Mouse (Mus musculus) effector memory CD4-positive, alpha-beta T cell, adult 5 months (primary cell): ENCODE results near the gene Lifr. TPM values are rescaled to one million over a fixed set of nuclear protein-coding genes. Genes with fewer than 3 reads are reported as not detected.

Experiments used
- polyA plus RNA-seq: library from polyadenylated mRNA; unstranded; fragments of 100-300 nt; shearing (Covaris generic); gene quantifications from one replicate; pipeline ENCODE4 v1.2.1, GENCODE M21; 2017

The Lifr gene
- polyA plus RNA-seq: not detected

DNA sequence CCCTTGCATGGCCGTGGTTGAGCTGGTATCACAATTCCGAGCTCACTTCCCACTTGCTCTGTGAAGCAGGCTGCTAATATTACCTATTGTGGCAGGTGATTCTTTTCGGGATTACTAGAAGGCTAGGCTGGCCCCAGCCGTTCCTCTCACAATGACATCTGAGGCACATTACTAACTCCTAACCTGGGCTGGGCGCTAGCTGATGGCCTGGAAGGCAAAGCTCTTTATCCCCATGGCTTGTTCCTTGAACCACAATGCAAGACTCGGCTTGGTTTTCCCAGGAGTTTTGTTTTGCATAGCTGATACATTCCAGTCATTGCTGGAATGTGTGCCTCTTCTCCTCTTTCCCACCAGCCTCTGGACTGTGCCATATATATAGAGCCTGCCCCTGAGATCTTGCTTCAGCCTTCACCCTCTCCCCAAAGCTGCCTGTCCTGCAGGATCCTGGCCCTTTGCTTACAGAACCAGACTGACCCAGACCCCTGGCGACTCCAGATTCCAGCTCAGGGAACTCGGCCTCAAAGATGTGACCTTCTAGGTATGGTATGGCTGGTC is at the start of gene Lifr:
TSS of gene Lifr (plus strand) at position 404 of the 555 bp plus-strand sequence.

Other genes starting within 250 kb of the Lifr start
- gene Osmr, start 215.6 kb upstream of the Lifr start, polyA plus RNA-seq: 0.09 TPM